In the genomic region with DNA sequence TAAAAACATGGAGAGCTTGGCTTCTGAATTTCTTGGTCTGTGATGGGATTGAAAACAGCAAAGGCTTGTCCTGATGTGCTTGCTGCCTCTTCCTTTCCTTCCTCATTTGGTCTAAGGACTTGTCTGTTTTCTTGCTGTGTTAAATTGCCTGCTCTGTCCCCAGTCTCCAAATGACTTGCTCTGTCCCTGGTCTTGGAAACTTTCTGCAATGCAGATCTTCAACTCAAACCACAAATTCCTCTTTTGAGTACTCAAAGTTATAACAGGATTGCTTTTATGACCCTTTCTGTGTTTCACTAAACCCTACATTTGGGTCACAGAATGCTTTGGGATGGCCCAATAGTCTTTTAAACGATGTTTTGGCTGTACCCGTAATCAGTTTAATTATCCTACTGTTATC, we compare ENCODE assay signal across 24 mouse cellular contexts.
"Had no signal": no experiment of that assay in that cellular context is flagged by ENCODE, and none has a peak within 500 bp of the region (broad histone marks: within the 10 kb centered on the region; RNA-seq: fewer than 3 reads in every experiment).

No protein-coding gene starts in this region.

- ATAC-seq: hindbrain, embryonic 16.5 days; inflammation-experienced regulatory T-cells, adult 6 months; intestine, embryonic 15.5 days; intestine, postnatal 0 days had no signal

- DNase-seq: gastrocnemius, adult 2 months; gastrocnemius, postnatal 10 days; gastrocnemius, postnatal 25 days; heart, postnatal 10 days; heart, postnatal 4 days; kidney, adult 18-20 months; kidney, adult 8-10 months; kidney, postnatal 10 days; kidney, postnatal 25 days; kidney, postnatal 4 days; liver had no signal

- H3K27me3 ChIP-seq: heart, embryonic 12.5 days; hindbrain, embryonic 12.5 days; intestine, embryonic 15.5 days; limb, embryonic 12.5 days had no signal

- H3K4me1 ChIP-seq: heart, embryonic 10.5 days; heart, embryonic 12.5 days; hindbrain, embryonic 10.5 days; intestine, embryonic 15.5 days; limb, embryonic 10.5 days; limb, embryonic 12.5 days had no signal

- H3K4me3 ChIP-seq: gastrocnemius, adult 2 months; heart, embryonic 10.5 days; heart, embryonic 12.5 days; hindbrain, embryonic 10.5 days; hindbrain, embryonic 12.5 days; intestine, embryonic 15.5 days; layer of hippocampus, adult 2 months; left cerebral cortex, adult 2 months; limb, embryonic 10.5 days; limb, embryonic 12.5 days had no signal

- H3K27ac ChIP-seq: gastrocnemius, adult 2 months; heart, embryonic 10.5 days; hindbrain, embryonic 10.5 days; hindbrain, embryonic 12.5 days; hindbrain, embryonic 14.5 days; intestine, embryonic 15.5 days; layer of hippocampus, adult 2 months; left cerebral cortex, adult 2 months; limb, embryonic 10.5 days; limb, embryonic 12.5 days had no signal

- H3K36me3 ChIP-seq: heart, embryonic 10.5 days; heart, embryonic 12.5 days; hindbrain, embryonic 10.5 days; hindbrain, embryonic 12.5 days; intestine, embryonic 15.5 days; limb, embryonic 10.5 days; limb, embryonic 12.5 days had no signal

- H3K9ac ChIP-seq: heart, embryonic 12.5 days; hindbrain, embryonic 12.5 days; hindbrain, embryonic 14.5 days; intestine, embryonic 15.5 days; limb, embryonic 12.5 days had no signal
